Mouse (Mus musculus) olfactory bulb, adult 2 months (tissue): Measurements from ENCODE around the gene Rnf19b.

Source experiments
- CTCF ChIP-seq: fragments of 200-500 bp; IDR thresholded peaks from 2 replicates; pipeline ENCODE4 v1.5.1; 2012; ENCODE audit warnings: low read depth, mild to moderate bottlenecking, low read length, moderate library complexity; ENCODE audit not compliant: insufficient read depth
- POLR2A ChIP-seq: fragments of 200-500 bp; IDR thresholded peaks from 2 replicates; pipeline ENCODE4 v1.6.1; 2012; ENCODE audit warnings: mild to moderate bottlenecking, low read depth, low read length, moderate library complexity; ENCODE audit not compliant: insufficient read depth

- TF ChIP-seq CTCF (no peak), POLR2A (no peak; the same call in 1 of the 2 replicates)
Measured at GRCm38 (mm10) chr4:129048501-129049305, 9.4 kb upstream of the Rnf19b start.
